Mouse (Mus musculus) ES-Bruce4 (cell line): ENCODE measurements around the gene Zfp983.

Experiments used
- CTCF ChIP-seq: IDR thresholded peaks from one replicate; pipeline ENCODE4 v1.8.1; 2011; ENCODE audit warnings: low read depth, low read length
- POLR2A ChIP-seq: IDR thresholded peaks from one replicate; pipeline ENCODE4 v1.8.1; 2011; ENCODE audit warnings: low read length; ENCODE audit not compliant: insufficient read depth

DNA sequence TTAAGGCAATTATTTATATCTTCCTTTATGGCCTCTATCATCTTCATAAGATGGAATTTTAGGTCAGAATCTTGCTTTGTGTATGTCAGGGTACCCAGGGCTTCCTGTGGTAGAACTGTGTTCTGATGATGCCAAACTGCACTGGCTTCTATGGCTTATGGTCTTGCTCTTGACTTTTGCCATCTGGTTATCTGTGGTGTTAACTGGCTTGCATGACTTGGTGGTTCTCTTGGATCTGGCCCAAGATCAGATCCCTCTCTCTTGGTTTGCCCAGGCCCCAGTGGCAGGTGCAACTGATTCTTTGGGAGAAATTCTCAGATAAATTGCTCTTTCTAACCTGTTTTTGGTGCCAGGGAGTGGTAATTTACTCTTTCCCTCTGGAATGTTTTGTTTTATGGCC lies 45.6 kb downstream of the Zfp983 start:
- no peak for TF ChIP-seq POLR2A
- no peak for TF ChIP-seq CTCF
